Mouse (Mus musculus): ENCODE results near the gene Il12a. TPM values are rescaled to one million over a fixed set of nuclear protein-coding genes. Genes with fewer than 3 reads are reported as not detected.

Il12a gene
- polyA plus RNA-seq, 1 experiment, result 0.14 TPM

- no peaks in the 10 kb centered on the region for H3K27me3 ChIP-seq (ENCODE audit: control insufficient read depth, insufficient read depth, insufficient read length)
- H3K36me3 ChIP-seq (ENCODE audit: control insufficient read depth, insufficient read depth), result no peaks in the 10 kb centered on the region
- no peak overlapping the region for H3ac ChIP-seq (ENCODE audit: control insufficient read depth, insufficient read length, low read depth)
- TF ChIP-seq USF1 (IDR thresholded peaks at IDR 0.05; ENCODE audit: low read depth) (no peak), MAX (IDR thresholded peaks at IDR 0.05) (no peak), FOSL1 (IDR thresholded peaks at IDR 0.05; ENCODE audit: insufficient read depth, low read length, poor library complexity, severe bottlenecking) (no peak), MYOG (IDR thresholded peaks at IDR 0.05; ENCODE audit: control insufficient read depth, extremely low read depth, insufficient read length) (no peak), MYOD1 (IDR thresholded peaks at IDR 0.05; ENCODE audit: control insufficient read depth, insufficient read length, low read depth) (no peak), CEBPB (IDR thresholded peaks at IDR 0.05; ENCODE audit: low read depth) (no peak), CTCF (IDR thresholded peaks at IDR 0.05; ENCODE audit: control insufficient read depth, insufficient read depth, insufficient read length) (no peak)
- no peak overlapping the region for H3K4me3 ChIP-seq (ENCODE audit: insufficient read depth, poor library complexity, severe bottlenecking)
- H3K79me2 ChIP-seq (ENCODE audit: control insufficient read depth, insufficient read depth), result no peaks in the 10 kb centered on the region
- H3K79me3 ChIP-seq (ENCODE audit: low read depth), result no peaks in the 10 kb centered on the region
Measured at GRCm38 (mm10) chr3:68695321-68695720, 4.9 kb downstream of the Il12a start.

GRCm38 (mm10) chr3:68696495-68697200 is 6.2 kb downstream of the Il12a start:
- Histone ChIP-seq H3ac (ENCODE audit: control insufficient read depth, insufficient read length, low read depth) (no peak overlapping the region), H3K36me3 (ENCODE audit: control insufficient read depth, insufficient read depth) (no peaks in the 10 kb centered on the region), H3K79me3 (ENCODE audit: low read depth) (no peaks in the 10 kb centered on the region), H3K4me3 (ENCODE audit: insufficient read depth, poor library complexity, severe bottlenecking) (no peak overlapping the region), H3K79me2 (ENCODE audit: control insufficient read depth, insufficient read depth) (no peaks in the 10 kb centered on the region), H3K27me3 (ENCODE audit: control insufficient read depth, insufficient read depth, insufficient read length) (no peaks in the 10 kb centered on the region)
- TF ChIP-seq CTCF (IDR thresholded peaks at IDR 0.05; ENCODE audit: control insufficient read depth, insufficient read depth, insufficient read length), result no peak

GRCm38 (mm10) chr3:68698601-68699000 is 8.2 kb downstream of the Il12a start:
- TF ChIP-seq FOSL1 (IDR thresholded peaks at IDR 0.05; ENCODE audit: insufficient read depth, low read length, poor library complexity, severe bottlenecking) (no peak), MYOD1 (IDR thresholded peaks at IDR 0.05; ENCODE audit: control insufficient read depth, insufficient read length, low read depth) (no peak), CEBPB (IDR thresholded peaks at IDR 0.05; ENCODE audit: low read depth) (no peak), MYOG (IDR thresholded peaks at IDR 0.05; ENCODE audit: control insufficient read depth, extremely low read depth, insufficient read length) (no peak)
- Histone ChIP-seq H3ac (ENCODE audit: control insufficient read depth, insufficient read length, low read depth) (no peak overlapping the region), H3K79me3 (ENCODE audit: low read depth) (no peaks in the 10 kb centered on the region), H3K27me3 (ENCODE audit: control insufficient read depth, insufficient read depth, insufficient read length) (no peaks in the 10 kb centered on the region), H3K4me3 (ENCODE audit: insufficient read depth, poor library complexity, severe bottlenecking) (no peak overlapping the region), H3K79me2 (ENCODE audit: control insufficient read depth, insufficient read depth) (no peaks in the 10 kb centered on the region), H3K36me3 (ENCODE audit: control insufficient read depth, insufficient read depth) (no peaks in the 10 kb centered on the region)

- Histone ChIP-seq H3K36me3 (ENCODE audit: control insufficient read depth, insufficient read depth) (no peaks in the 10 kb centered on the region), H3K4me3 (ENCODE audit: insufficient read depth, poor library complexity, severe bottlenecking) (no peak overlapping the region), H3K79me2 (ENCODE audit: control insufficient read depth, insufficient read depth) (no peaks in the 10 kb centered on the region), H3K27me3 (ENCODE audit: control insufficient read depth, insufficient read depth, insufficient read length) (no peaks in the 10 kb centered on the region), H3K79me3 (ENCODE audit: low read depth) (no peaks in the 10 kb centered on the region), H3ac (ENCODE audit: control insufficient read depth, insufficient read length, low read depth) (no peak overlapping the region)
- TF ChIP-seq MYOD1 (IDR thresholded peaks at IDR 0.05; ENCODE audit: control insufficient read depth, insufficient read length, low read depth), result no peak
- TF ChIP-seq CEBPB (IDR thresholded peaks at IDR 0.05; ENCODE audit: low read depth), result no peak
- no peak for TF ChIP-seq USF1 (IDR thresholded peaks at IDR 0.05; ENCODE audit: low read depth)
- no peak for TF ChIP-seq MAX (IDR thresholded peaks at IDR 0.05)
- no peak for TF ChIP-seq CTCF (IDR thresholded peaks at IDR 0.05; ENCODE audit: control insufficient read depth, insufficient read depth, insufficient read length)
- no peak for TF ChIP-seq FOSL1 (IDR thresholded peaks at IDR 0.05; ENCODE audit: insufficient read depth, low read length, poor library complexity, severe bottlenecking)
- TF ChIP-seq MYOG (IDR thresholded peaks at IDR 0.05; ENCODE audit: control insufficient read depth, extremely low read depth, insufficient read length), result no peak
Measured at GRCm38 (mm10) chr3:68700091-68700490, 9.6 kb downstream of the Il12a start.

- TF ChIP-seq MAX (IDR thresholded peaks at IDR 0.05) (no peak), CEBPB (IDR thresholded peaks at IDR 0.05; ENCODE audit: low read depth) (no peak), MYOD1 (IDR thresholded peaks at IDR 0.05; ENCODE audit: control insufficient read depth, insufficient read length, low read depth) (no peak), USF1 (IDR thresholded peaks at IDR 0.05; ENCODE audit: low read depth) (no peak), CTCF (IDR thresholded peaks at IDR 0.05; ENCODE audit: control insufficient read depth, insufficient read depth, insufficient read length) (no peak), MYOG (IDR thresholded peaks at IDR 0.05; ENCODE audit: control insufficient read depth, extremely low read depth, insufficient read length) (no peak), FOSL1 (IDR thresholded peaks at IDR 0.05; ENCODE audit: insufficient read depth, low read length, poor library complexity, severe bottlenecking) (no peak)
- no peaks in the 10 kb centered on the region for H3K79me2 ChIP-seq (ENCODE audit: control insufficient read depth, insufficient read depth)
- H3K79me3 ChIP-seq (ENCODE audit: low read depth), result no peaks in the 10 kb centered on the region
- H3K27me3 ChIP-seq (ENCODE audit: control insufficient read depth, insufficient read depth, insufficient read length), result no peaks in the 10 kb centered on the region
- H3K4me3 ChIP-seq (ENCODE audit: insufficient read depth, poor library complexity, severe bottlenecking), result no peak overlapping the region
- no peaks in the 10 kb centered on the region for H3K36me3 ChIP-seq (ENCODE audit: control insufficient read depth, insufficient read depth)
- H3ac ChIP-seq (ENCODE audit: control insufficient read depth, insufficient read length, low read depth), result no peak overlapping the region
Measured at GRCm38 (mm10) chr3:68706307-68706706, 15.9 kb downstream of the Il12a start.

GRCm38 (mm10) chr3:68708230-68708629 is 17.8 kb downstream of the Il12a start:
- Histone ChIP-seq H3K79me3 (ENCODE audit: low read depth) (no peaks in the 10 kb centered on the region), H3K79me2 (ENCODE audit: control insufficient read depth, insufficient read depth) (no peaks in the 10 kb centered on the region), H3ac (ENCODE audit: control insufficient read depth, insufficient read length, low read depth) (no peak overlapping the region), H3K36me3 (ENCODE audit: control insufficient read depth, insufficient read depth) (no peaks in the 10 kb centered on the region), H3K4me3 (ENCODE audit: insufficient read depth, poor library complexity, severe bottlenecking) (no peak overlapping the region), H3K27me3 (ENCODE audit: control insufficient read depth, insufficient read depth, insufficient read length) (no peaks in the 10 kb centered on the region)
- TF ChIP-seq MYOD1 (IDR thresholded peaks at IDR 0.05; ENCODE audit: control insufficient read depth, insufficient read length, low read depth), result no peak
- no peak for TF ChIP-seq CEBPB (IDR thresholded peaks at IDR 0.05; ENCODE audit: low read depth)
- no peak for TF ChIP-seq CTCF (IDR thresholded peaks at IDR 0.05; ENCODE audit: control insufficient read depth, insufficient read depth, insufficient read length)
- TF ChIP-seq FOSL1 (IDR thresholded peaks at IDR 0.05; ENCODE audit: insufficient read depth, low read length, poor library complexity, severe bottlenecking), result no peak
- TF ChIP-seq MYOG (IDR thresholded peaks at IDR 0.05; ENCODE audit: control insufficient read depth, extremely low read depth, insufficient read length), result no peak
- no peak for TF ChIP-seq MAX (IDR thresholded peaks at IDR 0.05)
- TF ChIP-seq USF1 (IDR thresholded peaks at IDR 0.05; ENCODE audit: low read depth), result no peak

Data from C2C12 (cell line).